Mouse (Mus musculus): ENCODE measurements around the gene Spata2l.
"Not testable (repeated sequence)": the region's sequence is repeated elsewhere in the genome, so short reads cannot be mapped to it uniquely, and the experiment has no call there.

The Spata2l gene

DNA sequence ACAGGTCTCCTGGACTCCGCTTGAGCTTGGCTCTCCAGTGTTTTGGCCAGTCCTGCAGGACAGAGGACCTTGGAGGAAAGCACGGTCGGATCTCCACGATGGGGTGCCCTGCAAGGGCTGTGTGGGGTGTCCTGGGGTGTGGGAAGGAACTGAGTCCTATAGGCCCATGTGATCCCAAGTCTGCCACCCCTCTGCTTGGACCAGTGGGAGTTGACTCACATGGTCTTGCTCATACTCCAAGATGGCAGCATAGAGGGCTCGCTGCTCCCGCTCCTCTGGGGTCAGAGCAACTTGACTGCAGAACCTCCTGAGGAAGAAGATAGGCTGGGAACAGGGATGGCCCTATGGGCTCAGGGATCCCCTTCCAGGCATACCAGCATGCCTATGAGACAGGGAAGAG, 11.7 kb upstream of the Spata2l start:
- no peak for DNase-seq (ENCODE audit: low read depth, low spot score)

DNA sequence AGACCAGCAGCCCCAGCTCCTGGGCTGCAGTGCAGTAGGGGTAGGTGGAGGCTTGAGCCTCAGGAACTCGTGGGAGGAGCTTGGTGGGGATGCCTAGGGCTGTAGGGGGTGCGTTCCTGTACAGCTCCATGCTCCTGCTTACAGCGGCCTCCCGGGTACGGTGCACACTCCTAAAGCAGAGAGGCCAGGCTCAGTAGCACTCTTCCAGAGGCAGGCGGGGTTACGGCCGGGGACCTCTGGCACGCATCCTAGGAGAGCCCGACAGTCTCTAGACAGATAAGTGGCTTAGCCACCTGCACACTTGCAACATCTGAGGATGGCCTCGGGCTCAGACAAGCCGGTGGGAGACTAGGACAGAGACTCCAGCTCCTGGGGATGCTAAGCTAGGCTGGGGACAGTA, 9.5 kb upstream of the Spata2l start:
- no peak for DNase-seq (ENCODE audit: low read depth, low spot score)

DNA sequence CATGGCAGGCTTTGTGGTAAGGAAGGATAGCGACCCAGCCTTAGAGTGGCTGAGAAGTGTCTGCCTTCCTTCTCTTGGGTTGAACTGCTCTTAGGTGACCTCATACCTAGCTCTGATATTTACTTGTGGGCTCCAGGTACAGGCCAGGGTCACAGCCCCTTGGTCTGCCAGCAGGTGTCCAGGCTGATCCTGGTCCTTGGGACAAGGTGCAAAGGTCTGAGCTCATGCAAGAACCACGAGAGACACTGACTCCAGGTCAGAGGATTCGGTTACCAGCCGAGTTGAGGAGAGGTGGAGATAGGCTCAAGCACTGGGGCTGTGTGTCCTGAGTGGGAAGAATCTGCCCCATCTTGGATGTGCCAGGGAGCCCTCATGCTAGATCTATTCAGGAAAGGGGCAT, 8.3 kb upstream of the Spata2l start:
- no peak for DNase-seq (ENCODE audit: low read depth, low spot score)

DNA sequence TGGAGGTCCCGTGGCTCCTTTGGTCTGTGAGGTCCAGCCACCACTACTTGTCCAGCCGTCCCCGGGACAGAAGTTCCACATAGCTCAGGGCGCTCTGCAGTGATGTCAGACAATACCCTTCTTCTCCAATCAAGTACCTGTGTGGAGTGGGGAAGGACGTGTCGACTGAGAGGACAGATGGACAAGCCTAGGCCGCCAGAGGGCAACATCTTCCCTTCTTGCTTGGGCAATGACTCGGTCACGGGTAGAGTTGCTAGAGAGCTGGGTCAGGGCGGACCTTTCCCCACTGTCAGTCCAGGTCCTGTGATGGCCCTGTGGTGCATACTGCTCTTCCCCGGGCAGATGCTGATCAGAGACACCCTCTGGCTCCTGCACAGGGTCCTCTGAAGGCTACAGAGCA, 7.0 kb upstream of the Spata2l start:
- no peak for DNase-seq (ENCODE audit: low read depth, low spot score)

DNA sequence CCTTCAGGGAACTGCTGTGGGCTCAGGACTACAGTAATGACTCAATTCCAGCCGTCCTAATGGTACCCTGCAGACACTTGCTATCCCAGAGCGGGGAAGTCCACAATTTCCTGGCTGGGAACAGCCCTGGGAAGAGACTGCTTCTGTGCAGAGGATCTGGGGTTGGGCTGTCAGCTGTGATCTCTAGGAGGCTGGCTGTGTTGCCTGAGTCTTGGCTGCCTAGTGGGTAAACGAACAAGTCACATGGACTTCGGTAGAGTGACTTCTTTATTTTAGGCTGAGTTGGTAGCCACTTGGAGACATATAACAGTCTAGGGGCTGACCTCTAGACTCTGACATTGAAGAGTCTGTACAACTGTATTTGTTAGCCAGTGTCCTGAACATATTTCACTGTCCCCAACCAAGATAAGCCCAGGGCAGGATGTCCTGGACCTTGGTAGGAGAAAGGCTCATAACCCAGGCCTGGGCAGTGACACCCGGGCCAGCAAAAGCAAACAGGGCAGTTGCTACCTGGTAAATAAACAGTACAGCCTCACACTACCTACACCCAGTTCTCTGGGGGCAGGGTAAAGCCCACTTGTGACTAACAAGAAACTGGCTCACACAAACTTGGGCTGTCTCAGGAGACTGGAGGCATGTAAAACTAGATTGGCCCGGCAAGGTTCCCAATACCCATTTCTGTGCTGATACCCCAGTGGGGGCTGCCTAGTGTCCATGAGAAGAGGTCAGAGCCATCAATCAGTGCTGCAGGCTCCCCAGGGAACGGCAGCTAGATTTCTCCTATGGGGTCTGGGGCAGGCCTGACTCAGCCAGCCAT, 6.3 kb upstream of the Spata2l start:
- DNase-seq (ENCODE audit: low read depth, low spot score), result no peak

DNA sequence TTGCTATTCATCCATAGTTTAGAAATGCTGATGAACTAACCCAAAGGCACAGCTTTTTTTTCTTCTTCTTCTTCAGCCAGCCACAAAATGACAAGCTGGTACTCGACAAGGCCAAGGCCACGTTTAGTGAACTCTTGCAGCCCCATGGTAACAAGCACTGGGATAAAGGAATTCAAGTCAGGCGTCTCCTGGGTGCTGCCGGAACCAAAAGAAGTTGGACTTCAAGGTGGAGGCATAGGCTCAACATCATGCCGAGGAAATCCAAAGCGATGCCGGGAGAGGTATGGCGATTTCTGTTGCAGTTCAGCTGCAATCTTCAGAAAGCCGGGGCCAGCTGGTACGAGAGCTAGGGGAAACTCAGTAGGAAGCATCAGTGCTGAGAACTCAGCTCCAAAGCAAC, 3.4 kb upstream of the Spata2l start:
- no peak for DNase-seq (ENCODE audit: low read depth, low spot score)

DNA sequence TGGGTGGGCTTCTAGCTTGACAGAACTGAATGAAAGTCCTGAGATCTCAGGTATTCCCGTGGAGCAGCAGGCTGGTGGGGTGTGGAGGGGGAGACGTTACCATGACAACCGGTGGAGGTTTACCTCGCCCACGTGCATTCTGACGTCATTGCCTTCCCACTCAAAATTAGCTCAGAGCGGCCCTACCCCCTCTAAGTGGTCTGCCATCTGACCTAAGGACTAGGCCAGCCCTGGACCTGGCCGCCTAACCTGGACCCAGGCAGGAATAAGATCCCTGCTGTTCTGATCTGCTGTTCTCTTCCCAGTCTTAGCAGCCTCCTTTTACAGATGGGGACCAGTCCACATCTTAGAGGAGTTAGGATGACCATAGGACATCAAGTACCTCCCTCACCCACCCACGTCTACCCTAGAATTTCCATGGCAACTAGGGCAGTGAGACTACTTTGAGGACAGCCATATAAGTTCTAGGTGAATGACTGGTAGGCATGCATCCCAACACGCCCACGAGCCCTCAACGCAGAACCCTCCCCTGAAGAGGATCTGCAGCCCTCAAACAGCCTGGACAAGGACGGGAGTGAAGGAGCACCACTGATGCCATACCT, 1.0 kb downstream of the Spata2l start:
- no peak for DNase-seq (ENCODE audit: low read depth, low spot score)

DNA sequence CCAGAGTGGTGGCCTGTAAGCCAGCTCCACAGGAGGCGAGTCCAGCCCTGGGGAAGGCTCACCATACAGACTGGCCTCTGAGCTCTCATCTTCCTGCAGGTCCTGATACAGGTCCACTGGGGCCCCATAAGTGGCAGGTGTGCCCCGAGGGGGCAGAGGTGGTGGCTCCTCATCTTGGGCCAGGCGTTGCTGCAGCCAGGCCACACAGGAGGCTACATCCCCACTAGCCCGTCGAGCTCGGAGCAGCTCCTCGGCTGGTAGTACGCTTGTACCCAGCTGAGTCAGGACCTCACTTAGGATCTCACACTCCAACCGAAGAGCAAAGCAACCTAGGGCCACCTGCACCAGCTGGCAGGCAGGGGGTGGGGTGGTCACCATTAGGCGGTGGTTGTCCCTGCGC, 2.3 kb downstream of the Spata2l start:
- DNase-seq (ENCODE audit: low read depth, low spot score), result no peak

DNA sequence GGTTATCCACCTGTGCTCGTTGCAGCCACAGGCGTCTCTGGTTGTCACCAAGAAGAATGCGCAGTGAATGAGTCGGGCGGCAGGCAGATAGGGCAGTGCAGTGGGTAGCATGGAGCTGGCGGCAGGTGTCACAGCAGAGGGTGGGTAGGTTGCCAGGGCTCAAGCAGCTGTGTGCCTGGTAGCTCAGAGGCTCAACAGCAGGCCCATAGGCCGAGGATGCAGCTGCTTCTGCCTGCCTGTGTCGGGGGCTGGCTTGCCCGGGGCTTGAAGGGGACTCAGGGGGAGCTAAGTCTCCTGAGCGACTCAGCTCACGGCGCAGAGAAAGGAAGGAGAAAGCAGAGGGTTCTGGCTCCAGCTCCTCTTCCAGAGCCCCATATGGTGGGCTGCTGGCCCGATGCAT, 2.7 kb downstream of the Spata2l start:
- DNase-seq (ENCODE audit: low read depth, low spot score), result no peak

DNA sequence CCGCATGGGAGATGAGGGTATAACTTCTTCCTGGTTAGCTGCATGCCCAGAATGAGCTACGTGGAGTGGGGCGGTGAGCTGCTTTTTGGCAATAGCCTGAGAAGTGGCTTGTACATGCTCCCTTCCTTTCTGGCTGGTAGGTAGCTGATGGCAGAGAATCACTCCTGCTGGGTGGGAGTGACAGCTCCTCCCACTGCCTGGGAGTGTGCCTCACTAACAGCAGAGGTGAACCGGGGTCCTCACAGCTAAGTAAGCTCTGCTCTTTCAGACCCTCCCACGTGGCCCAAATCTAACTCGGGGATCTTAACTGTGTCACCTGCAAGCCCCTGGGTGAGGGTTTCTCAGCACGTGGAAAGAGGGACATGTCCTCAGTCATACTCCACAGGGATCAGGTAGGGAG, 3.5 kb downstream of the Spata2l start:
- no peak for DNase-seq (ENCODE audit: low read depth, low spot score)

DNA sequence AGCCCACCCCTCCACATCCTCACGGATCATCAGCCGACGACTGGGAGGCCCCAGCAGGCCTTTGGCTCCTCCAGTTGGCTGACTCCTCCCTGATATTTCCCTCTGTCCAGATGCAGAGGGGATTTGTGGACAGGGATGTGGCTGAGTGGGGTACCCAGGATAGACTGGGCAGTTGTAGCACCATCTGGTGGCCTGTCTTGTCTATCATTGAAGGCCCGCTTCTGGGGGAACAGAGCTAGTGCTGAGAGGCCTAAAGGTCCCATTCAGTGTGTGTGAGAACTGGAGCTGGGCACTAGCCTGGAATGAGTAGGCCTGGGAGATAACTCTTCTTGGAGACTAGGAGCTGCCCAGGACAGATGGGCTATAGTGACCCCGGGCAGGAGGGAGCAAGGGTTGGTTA, 4.3 kb downstream of the Spata2l start:
- DNase-seq (ENCODE audit: low read depth, low spot score), result no peak

DNA sequence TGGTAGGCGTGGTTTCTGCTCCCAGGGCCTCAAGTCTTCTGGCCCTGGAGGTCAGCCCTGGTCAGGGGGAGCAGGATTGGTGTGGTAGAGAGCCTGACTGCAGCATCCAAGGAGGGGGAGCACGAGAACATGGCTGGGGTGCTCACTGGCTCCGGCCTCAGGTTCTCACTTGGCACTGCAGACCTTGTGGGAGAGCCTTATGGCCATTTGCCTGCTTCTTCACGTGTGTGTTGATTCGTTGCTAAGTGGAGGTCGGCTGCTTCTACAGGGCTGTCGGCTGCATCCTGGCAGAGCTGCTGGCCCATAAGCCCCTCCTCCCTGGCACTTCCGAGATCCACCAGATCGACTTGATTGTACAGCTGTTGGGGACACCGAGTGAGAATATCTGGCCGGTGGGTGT, 5.7 kb downstream of the Spata2l start:
- not testable (repeated sequence) for DNase-seq (ENCODE audit: low read depth, low spot score)

DNA sequence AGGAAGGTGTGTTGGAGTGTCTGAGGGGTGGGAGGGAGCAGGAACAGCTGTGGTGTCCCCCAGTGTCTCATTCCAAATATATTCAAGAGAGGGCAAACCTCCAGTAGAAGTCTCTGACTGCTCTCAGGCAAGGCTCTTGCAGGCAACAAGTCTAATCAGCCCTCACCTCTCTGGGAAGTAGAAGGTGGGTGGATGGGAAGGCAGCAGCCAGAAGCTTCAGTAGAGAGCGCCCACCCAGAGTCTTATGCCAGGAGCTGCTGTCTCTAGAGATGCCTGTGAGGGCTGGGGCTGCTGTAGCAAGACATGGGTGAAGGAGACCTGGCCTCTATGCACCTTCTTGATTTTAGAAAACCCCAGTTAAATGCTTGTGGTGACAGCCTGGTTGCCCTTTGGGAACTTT, 7.6 kb downstream of the Spata2l start:
- no peak for DNase-seq (ENCODE audit: low read depth, low spot score)

DNA sequence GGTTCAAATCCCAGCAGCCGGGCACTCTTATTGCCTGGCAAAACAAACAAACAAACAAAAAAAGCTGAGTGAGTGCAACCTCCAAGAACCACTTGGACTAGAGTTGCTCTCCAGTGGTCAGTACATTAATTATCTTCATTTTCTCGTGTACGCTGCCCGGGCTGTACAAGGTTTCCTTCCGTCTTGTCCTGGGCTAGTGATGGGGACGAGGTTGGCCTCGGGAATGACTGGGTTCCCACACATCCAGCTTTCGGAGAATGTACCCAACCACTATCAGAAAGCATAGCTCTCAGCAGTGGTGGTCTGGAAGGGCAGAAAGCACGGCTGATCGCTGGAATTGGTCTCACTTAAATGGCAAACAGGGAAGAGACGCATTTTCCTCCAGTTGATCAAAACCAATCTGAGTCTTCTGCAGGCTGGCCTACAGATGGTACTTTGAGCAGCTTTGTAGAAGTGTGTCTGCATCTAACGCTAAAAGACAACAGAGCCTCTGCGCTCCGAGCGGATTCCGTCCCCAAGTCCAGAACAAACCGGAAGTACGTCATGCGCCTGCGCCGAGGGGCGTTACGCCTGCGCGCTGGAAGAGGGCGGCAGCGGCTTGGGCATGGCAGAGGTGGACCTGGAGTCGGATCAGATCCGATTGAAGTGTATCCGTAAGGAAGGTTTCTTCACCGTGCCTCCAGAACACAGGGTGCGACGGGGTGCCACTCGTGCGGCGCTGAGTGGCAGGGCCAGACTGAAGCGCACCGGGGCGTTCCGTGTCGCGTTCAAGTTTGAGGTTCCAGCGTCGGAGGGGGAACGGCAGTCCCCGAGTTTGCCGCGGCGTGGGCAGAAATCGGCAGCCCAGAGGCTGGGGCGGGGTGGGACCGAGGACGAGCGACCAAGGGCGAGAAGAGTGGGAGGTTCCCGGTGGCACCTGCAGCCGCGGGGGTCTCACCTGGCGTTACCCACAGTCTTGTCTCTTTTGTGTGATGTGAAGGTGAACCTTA, 11.5 kb downstream of the Spata2l start, which contains the start of gene Cdk10:
TSS of gene Cdk10 (plus strand) at position 565 of the 989 bp plus-strand sequence.
- DNase-seq (ENCODE audit: low read depth, low spot score), result peak; percentile 94

DNA sequence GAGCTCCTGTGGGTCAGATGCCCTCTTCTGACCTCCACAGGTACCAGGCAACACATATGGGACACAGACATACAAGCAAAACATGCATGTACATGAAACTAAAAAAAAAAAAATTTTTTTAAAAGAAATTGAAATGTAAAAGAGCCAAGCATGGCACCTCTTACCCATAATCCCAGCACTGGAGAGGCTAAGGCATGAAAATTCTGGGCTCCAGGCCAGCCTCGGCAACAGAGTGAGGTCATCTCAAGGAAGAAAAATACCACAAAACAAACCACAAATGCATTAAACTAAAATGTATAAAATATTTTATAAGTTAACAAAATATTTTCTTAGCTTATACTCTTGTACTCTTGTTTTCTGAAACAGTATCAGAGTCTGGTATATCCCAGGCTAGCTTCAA, 15.1 kb downstream of the Spata2l start:
- DNase-seq (ENCODE audit: low read depth, low spot score), result peak; percentile 91

DNA sequence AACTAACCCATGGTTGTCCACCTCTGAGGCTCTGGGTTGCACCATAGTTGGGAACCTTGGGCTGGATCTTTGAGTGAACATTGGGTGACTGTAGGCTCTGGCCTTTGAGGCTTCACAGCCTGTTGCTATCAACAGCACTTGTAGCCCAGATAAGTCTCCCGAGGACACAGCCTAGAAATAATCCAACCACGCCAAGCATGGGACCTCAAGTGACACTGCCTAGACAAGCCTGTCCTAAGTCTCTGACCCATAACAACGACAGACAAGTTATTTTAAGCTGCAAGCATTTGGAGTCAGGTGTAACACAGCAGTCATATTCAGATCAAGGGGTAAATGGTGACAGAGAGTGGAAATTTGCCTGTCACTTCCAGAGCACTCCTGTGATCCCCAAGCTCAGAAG, 20.6 kb downstream of the Spata2l start:
- no peak for DNase-seq (ENCODE audit: low read depth, low spot score)

DNA sequence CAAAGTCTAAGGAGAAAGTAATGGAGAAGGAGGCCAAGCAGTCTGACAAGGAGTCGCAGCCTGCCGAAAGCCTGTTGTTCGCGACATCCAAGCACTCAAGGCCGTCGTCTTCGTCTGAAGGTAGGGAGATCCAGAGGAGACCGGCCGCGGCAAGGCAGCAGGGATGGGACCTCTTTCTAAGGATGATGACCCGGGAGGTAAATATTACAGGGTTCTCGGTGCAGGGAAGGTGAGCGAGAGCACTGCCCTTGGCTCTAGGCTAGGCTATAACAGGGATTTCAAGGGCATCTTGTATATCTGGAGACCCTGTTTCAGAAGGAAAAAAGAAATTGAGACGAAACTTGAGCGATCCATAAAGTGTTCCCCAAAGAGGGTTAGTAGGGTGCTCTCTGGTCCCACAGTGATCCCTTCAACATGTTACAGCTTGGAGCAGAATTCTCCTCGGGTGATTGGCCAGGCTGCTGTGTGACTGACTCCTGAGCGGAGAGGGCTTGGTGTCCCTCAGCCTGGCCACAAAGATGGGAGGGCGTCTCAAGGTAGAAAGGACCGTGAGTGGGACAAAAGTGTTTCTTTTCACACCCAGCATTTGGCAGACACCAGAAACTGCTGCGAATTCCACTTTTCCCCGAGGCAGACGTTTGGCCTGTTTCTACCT, 22.8 kb downstream of the Spata2l start:
- no peak for DNase-seq (ENCODE audit: low read depth, low spot score)

DNA sequence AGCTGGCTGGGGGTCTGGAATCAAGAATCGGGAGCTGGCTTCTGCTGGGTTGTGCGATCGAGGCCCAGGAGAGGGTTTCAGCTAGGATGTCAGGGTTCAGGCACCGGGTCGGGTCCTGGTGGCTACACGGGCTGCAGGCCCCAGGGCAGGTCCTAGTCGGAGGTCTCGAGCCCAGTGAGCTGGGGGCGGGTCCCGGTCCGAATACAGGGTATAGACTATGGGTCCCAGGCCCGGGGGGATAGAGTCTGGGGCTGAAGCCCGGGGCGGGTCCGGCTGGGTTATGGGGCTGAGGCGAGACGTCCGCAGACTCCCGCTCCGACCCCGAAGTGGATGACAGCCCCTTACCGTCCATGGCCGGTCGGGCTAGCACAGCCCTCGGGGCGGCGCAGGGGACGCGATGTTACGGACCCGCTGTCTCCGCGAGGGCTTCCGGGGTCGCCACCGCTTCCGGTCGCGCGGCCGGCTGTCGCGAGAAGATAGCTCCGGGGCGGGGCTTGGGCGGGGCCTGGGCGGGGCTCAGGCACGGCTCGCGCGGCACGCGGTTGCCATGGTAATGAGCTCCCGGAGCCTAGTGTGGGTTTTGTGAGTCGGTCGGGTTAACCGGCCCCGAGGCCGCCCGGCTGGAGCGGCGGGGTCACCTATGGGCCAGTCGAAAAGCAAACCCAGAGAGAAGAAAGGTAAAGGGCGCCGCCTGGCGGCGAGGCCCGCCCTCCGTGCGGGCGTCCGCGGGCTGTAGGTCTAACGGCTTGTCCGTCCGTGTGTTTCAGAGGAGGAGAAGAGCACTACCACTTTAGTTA, 23.5 kb downstream of the Spata2l start, which contains the start of the genes Chmp1a and Spata33:
TSS of gene Chmp1a (minus strand) at position 443 of the 797 bp plus-strand sequence.
TSS of gene Spata33 (plus strand) at position 512 of the 797 bp plus-strand sequence.
- DNase-seq (ENCODE audit: low read depth, low spot score), result peak; percentile 93

DNA sequence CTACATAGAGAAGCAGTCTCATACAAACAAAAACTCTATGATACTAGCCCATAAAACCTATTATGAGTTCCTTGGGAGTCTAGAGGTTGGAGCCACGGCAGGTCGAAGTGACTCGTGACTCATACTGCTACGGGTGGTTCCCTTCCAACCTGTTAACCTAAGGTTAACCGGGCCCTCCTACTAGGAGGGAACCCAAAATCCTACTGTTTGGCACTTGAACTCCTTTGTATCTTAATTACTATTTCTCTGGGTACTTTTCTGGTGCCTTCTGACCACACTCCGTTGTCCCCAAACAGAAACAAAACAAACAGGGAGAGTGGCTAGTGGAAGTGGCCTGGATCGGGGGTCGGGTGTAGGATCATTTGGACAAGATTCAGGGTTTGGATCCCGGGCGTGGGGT, 24.2 kb downstream of the Spata2l start:
- DNase-seq (ENCODE audit: low read depth, low spot score), result peak; percentile 44

DNA sequence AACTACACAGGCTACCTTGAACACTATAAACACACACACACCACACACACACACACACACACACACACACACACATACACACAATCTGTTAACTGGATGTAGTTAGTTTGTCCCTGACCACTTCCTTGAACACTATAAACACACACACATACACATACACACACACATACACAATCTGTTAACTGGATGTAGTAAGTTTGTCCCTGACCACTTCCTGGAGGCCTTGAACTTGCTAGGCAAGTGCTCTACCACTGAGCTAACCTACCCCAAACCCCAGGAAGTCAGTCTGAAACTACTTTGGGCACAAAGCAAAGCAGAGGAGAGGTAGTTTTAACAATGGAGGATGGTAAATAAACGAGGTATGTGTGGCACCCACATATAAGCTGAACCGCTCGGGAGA, 32.5 kb downstream of the Spata2l start:
- DNase-seq (ENCODE audit: low read depth, low spot score), result no peak

DNA sequence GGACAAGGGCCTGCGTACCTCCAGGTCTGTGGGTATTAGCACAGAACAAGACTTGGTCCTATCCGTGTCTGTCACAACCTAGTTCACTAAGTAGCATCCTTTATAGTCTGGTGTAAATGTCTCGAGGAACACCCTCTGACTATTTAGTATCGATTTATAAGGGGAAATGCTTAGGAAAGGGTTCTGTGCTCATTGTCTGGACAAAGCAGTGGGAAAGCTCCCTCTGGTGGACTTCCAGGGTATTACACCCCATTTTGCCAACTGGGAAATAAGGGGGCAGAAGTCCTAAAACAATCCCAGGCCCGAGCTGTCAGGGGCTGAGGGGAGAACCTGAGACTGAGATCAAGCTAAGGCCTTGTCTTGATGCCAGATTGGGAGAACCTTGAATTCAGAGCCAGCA, 33.7 kb downstream of the Spata2l start:
- peak; percentile 87 for DNase-seq (ENCODE audit: low read depth, low spot score)

All from 3T3-L1 (cell line).